Mouse (Mus musculus): Measurements from ENCODE around the gene Cnot6l.

DNA sequence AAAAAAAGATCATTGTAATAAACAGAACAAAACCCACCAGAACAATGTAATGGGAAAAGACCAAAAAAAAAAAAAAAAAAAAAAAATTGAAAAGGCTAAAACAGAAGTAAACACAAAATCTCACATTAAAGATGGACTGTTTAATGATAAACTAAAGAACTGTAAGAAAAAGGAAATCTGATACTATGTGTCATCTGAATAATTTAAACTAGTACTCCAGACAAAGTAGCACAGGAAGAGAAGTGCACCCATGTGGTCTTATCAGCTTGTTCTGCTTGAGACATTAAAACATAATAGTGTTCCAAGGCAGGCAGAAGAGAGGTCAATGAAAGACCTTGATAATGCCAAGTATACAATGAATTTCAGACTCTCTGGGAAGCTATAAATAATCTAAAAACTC is 78.6 kb downstream of the Cnot6l start:
- TF ChIP-seq POLR2A (IDR thresholded peaks at IDR 0.05; ENCODE audit: insufficient read depth, low read depth, low read length) (no peak), CTCF (IDR thresholded peaks at IDR 0.05) (no peak)

Measured in heart, adult 2 months (tissue).